Mouse (Mus musculus) embryonic facial prominence, embryonic 12.5 days (tissue): Measurements from ENCODE around the gene F3. TPM values are rescaled to one million over a fixed set of nuclear protein-coding genes. Genes with fewer than 3 reads are reported as not detected.

Source experiments
- ATAC-seq: fragments of 200-750 bp; cut with Nextera tagmentation; 2 replicates; pipeline ENCODE4 v1.8.0; 2017; ENCODE audit not compliant: insufficient number of reproducible peaks, insufficient read depth, low FRiP score, low TSS enrichment
- H3K27ac ChIP-seq: fragments of 300-500 bp; sonication (generic); 2 replicates; pipeline ENCODE4 v1.5.1; 2016; ENCODE audit warnings: mild to moderate bottlenecking
- H3K27me3 ChIP-seq: fragments of 300-500 bp; sonication (generic); 2 replicates; pipeline ENCODE4 v1.6.1; 2016; ENCODE audit warnings: mild to moderate bottlenecking, moderate library complexity
- H3K36me3 ChIP-seq: fragments of 300-500 bp; sonication (generic); 2 replicates; pipeline ENCODE4 v1.6.1; 2016; ENCODE audit warnings: mild to moderate bottlenecking
- H3K4me1 ChIP-seq: fragments of 300-500 bp; sonication (generic); 2 replicates; pipeline ENCODE4 v1.6.1; 2016
- H3K4me2 ChIP-seq: fragments of 300-500 bp; sonication (generic); replicated peaks from 2 replicates; pipeline ENCODE4 v1.6.1; 2016; ENCODE audit warnings: mild to moderate bottlenecking, moderate library complexity
- H3K4me3 ChIP-seq: fragments of 300-500 bp; sonication (generic); 2 replicates; pipeline ENCODE4 v1.5.1; 2016; ENCODE audit warnings: mild to moderate bottlenecking
- H3K9ac ChIP-seq: fragments of 300-500 bp; sonication (generic); 2 replicates; pipeline ENCODE4 v1.6.1; 2016; ENCODE audit warnings: mild to moderate bottlenecking, moderate library complexity
- H3K9me3 ChIP-seq: fragments of 300-500 bp; sonication (generic); 2 replicates; pipeline ENCODE4 v1.6.1; 2016; ENCODE audit warnings: mild to moderate bottlenecking, moderate library complexity
- WGBS: fragments of 180-500 bp; shearing (Covaris S2); methylation state at CpG from one replicate; pipeline ENCODE4 v1.1.7; 2016; 5-methylcytosine and 5-hydroxymethylcytosine counted together
- polyA plus RNA-seq: library from polyadenylated mRNA; unstranded; fragments of >200 nt; fragmentation: Nextera tagmentation; extraction: Ambion mirVana; gene quantifications from 2 replicates; pipeline ENCODE4 v1.2.1, GENCODE M21; 2016

Gene F3
- polyA plus RNA-seq, 1 experiment from 2014 or later: 15.2 TPM

DNA sequence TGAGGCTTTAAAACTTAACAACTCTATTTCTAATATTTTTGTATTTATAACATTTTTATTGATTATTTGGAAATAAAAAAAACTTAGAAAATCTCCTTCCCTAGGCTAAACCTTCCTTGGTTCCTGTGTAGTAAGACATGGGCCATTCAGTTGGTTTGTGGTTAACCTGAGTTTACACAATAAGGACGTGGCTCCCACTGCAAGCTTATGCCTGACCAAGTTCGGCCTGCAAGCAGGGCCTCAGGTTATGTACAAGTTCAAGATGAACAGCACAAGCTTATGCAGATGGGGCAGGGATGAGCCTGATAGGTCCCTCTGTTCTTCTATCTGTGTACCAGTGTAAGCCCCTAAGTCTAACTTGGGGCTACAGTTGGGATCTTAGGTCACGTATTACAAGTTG, 33.6 kb upstream of the F3 start:
- H3K4me2 ChIP-seq: no peak overlapping the region
- ATAC-seq: no peak
- H3K9me3 ChIP-seq: no peaks in the 10 kb centered on the region
- no peaks in the 10 kb centered on the region for H3K4me1 ChIP-seq
- no peak overlapping the region for H3K4me3 ChIP-seq
- H3K9ac ChIP-seq: no peak overlapping the region
- 86% methylated on average over 3 of the region's 3 CpGs for WGBS
- no peaks in the 10 kb centered on the region for H3K27me3 ChIP-seq
- H3K36me3 ChIP-seq: no peaks in the 10 kb centered on the region
- H3K27ac ChIP-seq: no peak overlapping the region

- WGBS: 52% methylated on average over 13 of the region's 13 CpGs
- no peak overlapping the region for H3K4me3 ChIP-seq
- no peak overlapping the region for H3K27ac ChIP-seq
- no peaks in the 10 kb centered on the region for H3K4me1 ChIP-seq
- H3K27me3 ChIP-seq: no peaks in the 10 kb centered on the region
- ATAC-seq: 0 out of 2 replicates have a peak, but pooled peaks have one; percentile 47
- no peak overlapping the region for H3K9ac ChIP-seq
- H3K9me3 ChIP-seq: no peaks in the 10 kb centered on the region
- H3K4me2 ChIP-seq: no peak overlapping the region
- H3K36me3 ChIP-seq: no peaks in the 10 kb centered on the region
Measured at GRCm38 (mm10) chr3:121693001-121693730, 30.2 kb upstream of the F3 start.

DNA sequence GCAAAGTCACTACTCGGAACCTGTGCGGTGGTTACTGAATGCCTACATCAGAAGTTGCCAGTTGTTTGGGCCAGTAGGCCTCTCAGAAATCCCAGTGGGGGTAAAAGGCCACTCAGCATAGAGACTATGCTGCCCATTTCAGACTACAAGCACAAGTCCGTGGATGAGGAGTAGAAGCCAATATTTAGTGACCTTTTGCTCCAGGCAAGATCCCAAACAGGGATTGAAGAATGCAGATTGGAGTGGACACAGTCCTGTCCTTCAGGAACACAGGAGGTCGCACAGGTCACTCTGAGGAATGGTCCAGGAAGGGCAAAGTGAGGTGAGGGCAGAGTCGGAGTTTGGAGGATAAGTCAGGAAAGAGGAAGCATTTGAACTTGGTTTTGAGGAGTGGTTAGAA, 29.6 kb upstream of the F3 start:
- 71% methylated on average over 5 of the region's 5 CpGs for WGBS
- no peak overlapping the region for H3K4me2 ChIP-seq
- no peak overlapping the region for H3K9ac ChIP-seq
- no peaks in the 10 kb centered on the region for H3K27me3 ChIP-seq
- no peaks in the 10 kb centered on the region for H3K9me3 ChIP-seq
- no peak for ATAC-seq
- H3K36me3 ChIP-seq: no peaks in the 10 kb centered on the region
- no peak overlapping the region for H3K27ac ChIP-seq
- no peaks in the 10 kb centered on the region for H3K4me1 ChIP-seq
- H3K4me3 ChIP-seq: no peak overlapping the region

GRCm38 (mm10) chr3:121697169-121697568, 26.2 kb upstream of the F3 start:
- Histone ChIP-seq H3K4me2 (no peak overlapping the region), H3K36me3 (no peaks in the 10 kb centered on the region), H3K9ac (no peak overlapping the region), H3K4me1 (peaks cover 13% of the 10 kb centered on the region; the same call in 1 of the 2 replicates), H3K4me3 (no peak overlapping the region), H3K27me3 (no peaks in the 10 kb centered on the region), H3K27ac (no peak overlapping the region), H3K9me3 (no peaks in the 10 kb centered on the region)
- no peak for ATAC-seq
- WGBS: 92% methylated on average over 7 of the region's 7 CpGs

DNA sequence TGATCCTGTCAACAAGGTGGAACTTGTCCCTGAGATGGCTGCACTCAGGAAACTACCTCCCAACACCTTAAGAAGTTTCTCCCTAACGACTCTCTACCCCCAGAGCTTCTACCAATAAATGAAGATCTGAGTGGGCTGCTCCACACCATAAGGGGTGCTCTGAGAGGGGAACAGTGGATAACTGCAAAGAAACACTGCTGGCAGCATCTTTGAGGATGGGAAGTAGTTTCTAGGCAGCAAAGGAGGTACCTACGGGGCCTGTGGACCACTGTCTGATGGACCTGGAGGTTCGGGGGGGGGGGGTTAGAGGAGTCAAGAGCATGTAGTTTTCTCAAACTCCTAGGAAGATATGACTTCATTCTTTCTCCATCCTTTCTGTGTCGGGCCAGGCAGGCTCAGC, 23.9 kb upstream of the F3 start:
- Histone ChIP-seq H3K4me2 (no peak overlapping the region), H3K9me3 (no peaks in the 10 kb centered on the region), H3K36me3 (no peaks in the 10 kb centered on the region), H3K27ac (no peak overlapping the region), H3K27me3 (no peaks in the 10 kb centered on the region), H3K9ac (no peak overlapping the region), H3K4me3 (no peak overlapping the region), H3K4me1 (peaks cover 13% of the 10 kb centered on the region; the same call in 1 of the 2 replicates)
- ATAC-seq: no peak
- 84% methylated on average over 4 of the region's 4 CpGs for WGBS

- Histone ChIP-seq H3K27me3 (no peaks in the 10 kb centered on the region), H3K4me1 (peaks cover 13% of the 10 kb centered on the region; the same call in 1 of the 2 replicates), H3K9me3 (no peaks in the 10 kb centered on the region), H3K4me2 (no peak overlapping the region), H3K27ac (no peak overlapping the region), H3K4me3 (no peak overlapping the region), H3K9ac (no peak overlapping the region), H3K36me3 (no peaks in the 10 kb centered on the region)
- ATAC-seq: no peak
- WGBS: 91% methylated on average over 4 of the region's 4 CpGs
Measured at GRCm38 (mm10) chr3:121699849-121700248, 23.5 kb upstream of the F3 start.

DNA sequence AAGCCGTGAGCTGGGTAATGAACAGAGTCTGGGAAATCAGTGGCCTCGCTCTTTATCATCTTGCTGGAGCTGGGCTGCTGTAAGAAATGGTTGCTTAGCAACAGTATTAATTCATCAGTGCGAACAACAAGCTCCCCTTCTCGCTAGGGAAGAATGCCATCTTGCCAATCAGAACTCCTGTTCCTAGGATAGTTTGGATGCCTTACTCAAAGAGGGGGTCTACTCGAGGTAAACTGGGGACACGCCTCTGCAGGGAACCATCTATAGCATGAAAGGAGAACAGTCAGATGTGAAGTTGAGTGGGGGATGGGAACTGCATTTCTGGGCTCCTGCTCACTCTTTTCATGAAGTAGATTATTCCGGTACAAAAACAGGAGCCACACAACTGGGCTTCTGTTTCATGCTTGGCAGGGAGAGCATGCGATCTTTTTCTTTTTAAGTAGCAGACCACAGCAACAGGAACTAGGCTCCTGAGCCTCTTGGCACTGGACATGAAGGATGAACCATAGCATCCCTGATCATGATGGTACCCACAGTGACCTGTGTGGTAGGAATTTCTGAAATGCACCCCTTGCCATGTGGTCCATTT, 22.9 kb upstream of the F3 start:
- no peak overlapping the region for H3K4me2 ChIP-seq

DNA sequence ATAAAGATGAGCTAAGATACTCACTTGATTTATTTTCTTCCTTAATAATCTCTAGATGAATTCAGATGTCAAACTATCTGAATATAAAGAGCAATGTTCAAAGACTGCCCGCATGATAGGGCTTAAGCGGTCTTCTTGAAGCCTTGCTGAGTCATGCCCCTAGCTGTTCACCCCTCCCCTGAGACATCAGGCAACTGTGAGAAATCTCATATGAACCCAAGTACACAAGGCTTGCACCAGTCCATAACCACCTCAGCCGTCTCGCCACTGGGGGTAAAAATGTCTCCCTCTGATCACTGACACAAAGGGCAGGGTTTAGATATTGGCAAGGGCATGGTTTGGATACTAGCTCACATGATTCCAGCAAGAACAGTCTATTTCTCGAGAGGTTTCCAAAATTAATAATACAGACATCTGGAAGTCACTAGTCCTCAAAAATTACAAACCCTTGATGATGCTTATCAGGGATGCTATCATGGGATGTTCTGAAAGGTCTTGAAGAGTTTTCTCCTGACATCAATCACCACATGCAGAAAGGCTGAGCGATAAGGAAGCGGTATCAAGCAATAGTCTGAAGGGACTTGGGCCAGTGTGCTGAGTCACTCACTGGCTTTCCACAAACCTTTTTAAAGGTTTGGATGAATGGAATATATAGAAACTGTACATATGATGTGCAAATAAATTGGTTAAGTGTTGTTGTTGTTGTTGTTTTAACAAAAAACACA, 20.0 kb upstream of the F3 start:
- no peak for ATAC-seq
- 86% methylated on average over 7 of the region's 7 CpGs for WGBS
- peaks cover 13% of the 10 kb centered on the region; the same call in 1 of the 2 replicates for H3K4me1 ChIP-seq

More for the DNA sequence above, 22.9 kb upstream of the F3 start:
- Histone ChIP-seq H3K9me3 (no peaks in the 10 kb centered on the region), H3K9ac (no peak overlapping the region), H3K4me3 (no peak overlapping the region), H3K27me3 (no peaks in the 10 kb centered on the region), H3K4me1 (peaks cover 13% of the 10 kb centered on the region; the same call in 1 of the 2 replicates), H3K36me3 (no peaks in the 10 kb centered on the region), H3K27ac (peak overlapping the region; percentile 52)
- ATAC-seq: peak; percentile 60; the same call in 1 of the 2 replicates
- WGBS: 34% methylated on average over 8 of the region's 8 CpGs

GRCm38 (mm10) chr3:121703880-121704243, 19.5 kb upstream of the F3 start:
- Histone ChIP-seq H3K4me2 (no peak overlapping the region), H3K4me3 (no peak overlapping the region), H3K9me3 (no peaks in the 10 kb centered on the region), H3K36me3 (no peaks in the 10 kb centered on the region), H3K27me3 (no peaks in the 10 kb centered on the region), H3K27ac (no peak overlapping the region), H3K4me1 (peaks cover 13% of the 10 kb centered on the region; the same call in 1 of the 2 replicates), H3K9ac (no peak overlapping the region)
- WGBS: 89% methylated on average over 3 of the region's 3 CpGs
- ATAC-seq: no peak

More for the DNA sequence above, 20.0 kb upstream of the F3 start:
- Histone ChIP-seq H3K9me3 (no peaks in the 10 kb centered on the region), H3K27me3 (no peaks in the 10 kb centered on the region), H3K36me3 (no peaks in the 10 kb centered on the region), H3K27ac (no peak overlapping the region), H3K4me3 (no peak overlapping the region), H3K4me2 (no peak overlapping the region), H3K9ac (no peak overlapping the region)

GRCm38 (mm10) chr3:121706087-121706486, 17.2 kb upstream of the F3 start:
- H3K27ac ChIP-seq: no peak overlapping the region
- H3K27me3 ChIP-seq: no peaks in the 10 kb centered on the region
- H3K4me2 ChIP-seq: no peak overlapping the region
- H3K9ac ChIP-seq: no peak overlapping the region
- H3K4me1 ChIP-seq: 0 out of 2 replicates have a peak, but pooled peaks cover 3% of the 10 kb centered on the region
- H3K9me3 ChIP-seq: no peaks in the 10 kb centered on the region
- no peaks in the 10 kb centered on the region for H3K36me3 ChIP-seq
- no peak for ATAC-seq
- no peak overlapping the region for H3K4me3 ChIP-seq
- 70% methylated on average over 5 of the region's 5 CpGs for WGBS

GRCm38 (mm10) chr3:121707106-121707505, 16.2 kb upstream of the F3 start:
- 71% methylated on average over 4 of the region's 4 CpGs for WGBS

More at GRCm38 (mm10) chr3:121707106-121707505, 16.2 kb upstream of the F3 start:
- Histone ChIP-seq H3K4me3 (no peak overlapping the region), H3K36me3 (no peaks in the 10 kb centered on the region), H3K27ac (no peak overlapping the region), H3K4me1 (no peaks in the 10 kb centered on the region; the same call in 1 of the 2 replicates), H3K9me3 (no peaks in the 10 kb centered on the region), H3K4me2 (no peak overlapping the region), H3K27me3 (no peaks in the 10 kb centered on the region), H3K9ac (no peak overlapping the region)
- ATAC-seq: no peak
